Mouse (Mus musculus) hindbrain, embryonic 15.5 days (tissue): ENCODE results near the gene Rimbp2. TPM values are rescaled to one million over a fixed set of nuclear protein-coding genes. Genes with fewer than 3 reads are reported as not detected.

Experiments used
- ATAC-seq: fragments of 200-750 bp; cut with Nextera tagmentation; 2 replicates; pipeline ENCODE4 v1.8.0; 2017; ENCODE audit warnings: low read depth, moderate number of reproducible peaks, moderate TSS enrichment; ENCODE audit not compliant: low FRiP score
- H3K27ac ChIP-seq: fragments of 300-500 bp; sonication (generic); replicated peaks from 2 replicates; pipeline ENCODE4 v1.5.1; 2015; ENCODE audit warnings: mild to moderate bottlenecking, inconsistent platforms
- H3K27me3 ChIP-seq: fragments of 300-500 bp; sonication (generic); 2 replicates; pipeline ENCODE4 v1.6.1; 2015; ENCODE audit warnings: control low read depth, inconsistent platforms
- H3K36me3 ChIP-seq: fragments of 300-500 bp; sonication (generic); 2 replicates; pipeline ENCODE4 v1.6.1; 2015; ENCODE audit warnings: control low read depth, inconsistent platforms
- H3K4me1 ChIP-seq: fragments of 300-500 bp; sonication (generic); replicated peaks from 2 replicates; pipeline ENCODE4 v1.6.1; 2015; ENCODE audit warnings: control low read depth, inconsistent platforms
- H3K4me2 ChIP-seq: fragments of 300-500 bp; sonication (generic); 2 replicates; pipeline ENCODE4 v1.6.1; 2015; ENCODE audit warnings: moderate library complexity, mild to moderate bottlenecking, inconsistent platforms
- H3K4me3 ChIP-seq: fragments of 300-500 bp; sonication (generic); 2 replicates; pipeline ENCODE4 v1.5.1; 2015; ENCODE audit warnings: mild to moderate bottlenecking, inconsistent platforms
- H3K9ac ChIP-seq: fragments of 300-500 bp; sonication (generic); 2 replicates; pipeline ENCODE4 v1.6.1; 2015; ENCODE audit warnings: inconsistent platforms
- H3K9me3 ChIP-seq: fragments of 300-500 bp; sonication (generic); 2 replicates; pipeline ENCODE4 v1.6.1; 2016; ENCODE audit warnings: control low read depth, inconsistent platforms
- WGBS: fragments of 180-500 bp; shearing (Covaris S2); methylation state at CpG from one replicate; pipeline ENCODE4 v1.1.7; 2015; 5-methylcytosine and 5-hydroxymethylcytosine counted together
- polyA plus RNA-seq: library from polyadenylated mRNA; unstranded; fragments of >200 nt; fragmentation: Nextera tagmentation; extraction: Ambion mirVana; gene quantifications from 2 replicates; pipeline ENCODE4 v1.2.1, GENCODE M21; 2015

The Rimbp2 gene
- polyA plus RNA-seq, 1 experiment from 2014 or later: 7.3 TPM

DNA sequence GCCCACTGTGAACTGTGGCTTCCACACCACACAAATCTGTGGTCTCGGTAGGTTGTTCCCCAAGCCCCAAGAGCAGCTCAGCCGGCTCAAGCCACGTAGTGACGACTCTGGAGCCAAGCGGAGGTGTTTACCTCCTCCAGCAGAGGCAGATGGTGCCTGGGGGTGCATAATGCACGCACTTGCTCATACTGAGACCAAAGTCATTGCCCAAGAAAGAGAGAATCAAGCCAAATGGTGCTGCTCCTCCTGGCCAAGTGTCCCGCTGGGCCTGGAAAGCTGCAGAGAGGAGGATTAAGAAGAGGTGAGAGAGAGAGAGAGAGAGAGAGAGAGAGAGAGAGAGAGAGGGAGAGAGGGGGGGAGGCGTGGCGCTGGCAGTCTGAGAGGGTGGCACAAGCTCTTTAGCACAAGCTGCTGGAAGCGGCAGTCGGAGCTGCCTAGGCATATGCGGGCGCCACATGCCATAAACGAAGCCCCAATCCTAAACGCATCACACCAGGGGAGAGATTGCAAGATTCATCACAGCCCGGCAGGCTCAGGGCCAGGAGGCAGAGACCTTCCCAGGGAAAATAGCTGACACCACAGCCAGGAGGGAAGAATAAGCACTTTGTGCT lies 75.8 kb downstream of the Rimbp2 start:
- Histone ChIP-seq H3K9me3 (no peaks in the 10 kb centered on the region), H3K36me3 (no peaks in the 10 kb centered on the region), H3K27ac (peak overlapping the region; percentile 53; the same call in 1 of the 2 replicates), H3K4me1 (peaks cover 18% of the 10 kb centered on the region), H3K27me3 (no peaks in the 10 kb centered on the region), H3K9ac (no peak overlapping the region), H3K4me3 (no peak overlapping the region), H3K4me2 (0 out of 2 replicates have a peak overlapping the region, but pooled peaks have one; percentile 3)
- peak; percentile 78 for ATAC-seq
- 16% methylated on average over 16 of the region's 16 CpGs for WGBS

DNA sequence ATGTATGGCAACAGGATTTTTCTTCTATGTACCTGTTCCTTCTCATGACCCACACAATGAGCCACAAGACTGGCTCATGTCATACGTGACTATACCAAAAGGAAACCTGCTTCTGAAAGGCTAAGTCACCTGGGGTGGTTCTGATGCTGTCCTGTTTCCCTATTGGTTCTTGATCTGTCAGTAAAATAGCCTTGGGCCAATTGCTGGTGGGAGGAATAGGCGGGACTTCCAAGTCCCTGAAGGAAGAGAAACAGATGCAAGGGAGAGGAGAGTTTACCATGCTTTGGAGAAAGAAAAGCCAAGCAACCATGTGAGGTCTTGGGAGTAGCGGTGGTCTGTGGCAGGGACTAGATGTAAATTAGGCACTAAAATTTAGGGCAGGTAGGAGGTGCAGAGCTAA lies 81.6 kb downstream of the Rimbp2 start:
- Histone ChIP-seq H3K9ac (no peak overlapping the region), H3K36me3 (no peaks in the 10 kb centered on the region), H3K4me1 (no peaks in the 10 kb centered on the region), H3K9me3 (no peaks in the 10 kb centered on the region), H3K4me2 (no peak overlapping the region), H3K27me3 (no peaks in the 10 kb centered on the region), H3K27ac (no peak overlapping the region), H3K4me3 (no peak overlapping the region)
- 66% methylated on average over 3 of the region's 3 CpGs for WGBS
- no peak for ATAC-seq

DNA sequence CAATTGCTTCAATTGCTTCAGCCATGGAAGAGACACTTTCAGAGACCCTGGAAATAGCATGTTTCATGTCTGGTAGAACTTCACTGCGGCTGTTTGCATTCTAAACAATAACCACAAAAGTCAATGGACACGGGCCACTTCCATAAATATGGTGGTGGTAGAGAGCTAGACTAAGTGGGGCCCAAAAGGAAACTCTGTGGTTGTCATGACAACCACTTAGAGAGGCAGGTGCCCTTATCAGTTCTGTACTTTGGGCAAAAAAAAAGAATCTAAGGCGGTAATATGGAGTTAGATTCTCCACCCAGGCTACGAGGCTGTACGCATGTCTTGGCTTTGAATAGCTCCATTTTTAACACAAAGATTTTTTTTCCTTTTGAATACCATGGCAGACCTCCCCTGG lies 86.5 kb downstream of the Rimbp2 start:
- Histone ChIP-seq H3K36me3 (no peaks in the 10 kb centered on the region), H3K27ac (no peak overlapping the region), H3K27me3 (no peaks in the 10 kb centered on the region), H3K4me3 (no peak overlapping the region), H3K4me1 (no peaks in the 10 kb centered on the region; the same call in 1 of the 2 replicates), H3K9me3 (no peaks in the 10 kb centered on the region), H3K4me2 (no peak overlapping the region), H3K9ac (no peak overlapping the region)
- ATAC-seq: no peak
- WGBS: 71% methylated on average over 5 of the region's 5 CpGs

DNA sequence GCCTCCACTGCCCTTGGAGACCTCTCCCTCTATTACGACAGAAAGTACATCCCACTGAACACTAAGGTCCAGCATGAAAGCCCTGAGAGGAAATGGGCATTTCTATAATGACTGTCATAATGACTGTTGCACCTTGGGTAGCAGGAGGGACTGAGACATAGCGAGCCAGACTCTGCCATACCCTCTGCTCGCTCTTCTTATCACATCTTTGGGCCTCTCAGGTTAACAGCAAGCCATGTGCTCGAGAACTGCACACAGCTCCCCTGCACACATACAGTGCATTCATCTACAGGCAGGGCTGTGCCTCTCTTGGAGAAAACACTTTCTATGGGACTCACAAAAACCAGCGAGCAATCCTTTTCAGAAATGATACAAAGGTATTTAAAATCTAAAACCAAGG lies 87.0 kb downstream of the Rimbp2 start:
- Histone ChIP-seq H3K9ac (no peak overlapping the region), H3K4me3 (no peak overlapping the region), H3K9me3 (no peaks in the 10 kb centered on the region), H3K4me2 (no peak overlapping the region), H3K27ac (no peak overlapping the region), H3K4me1 (no peaks in the 10 kb centered on the region; the same call in 1 of the 2 replicates), H3K27me3 (no peaks in the 10 kb centered on the region), H3K36me3 (no peaks in the 10 kb centered on the region)
- 89% methylated on average over 5 of the region's 5 CpGs for WGBS
- ATAC-seq: no peak

DNA sequence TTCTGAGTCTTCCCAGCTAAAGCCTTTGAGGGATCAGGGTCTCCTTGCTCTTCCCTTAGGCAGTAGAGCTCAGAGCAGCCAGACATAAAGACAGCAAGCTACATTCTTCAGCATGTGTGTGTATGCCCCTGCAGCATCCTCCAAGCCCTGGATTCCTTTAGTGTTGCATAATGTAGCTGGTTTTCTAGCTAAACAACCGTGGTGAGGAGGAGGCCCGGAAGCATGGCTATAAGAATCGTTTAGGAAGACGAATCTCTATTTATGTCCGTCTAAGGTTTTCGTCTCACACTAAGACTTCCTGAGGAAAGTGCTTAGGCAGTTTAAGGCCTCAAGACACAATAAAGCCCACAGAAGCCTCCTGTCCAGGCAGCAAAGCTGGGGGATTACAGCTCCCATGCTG lies 89.8 kb downstream of the Rimbp2 start:
- Histone ChIP-seq H3K4me3 (no peak overlapping the region), H3K9me3 (no peaks in the 10 kb centered on the region), H3K27me3 (no peaks in the 10 kb centered on the region), H3K4me2 (no peak overlapping the region), H3K36me3 (no peaks in the 10 kb centered on the region), H3K9ac (no peak overlapping the region), H3K27ac (no peak overlapping the region), H3K4me1 (peaks cover 2% of the 10 kb centered on the region; the same call in 1 of the 2 replicates)
- 72% methylated on average over 6 of the region's 6 CpGs for WGBS
- ATAC-seq: no peak

DNA sequence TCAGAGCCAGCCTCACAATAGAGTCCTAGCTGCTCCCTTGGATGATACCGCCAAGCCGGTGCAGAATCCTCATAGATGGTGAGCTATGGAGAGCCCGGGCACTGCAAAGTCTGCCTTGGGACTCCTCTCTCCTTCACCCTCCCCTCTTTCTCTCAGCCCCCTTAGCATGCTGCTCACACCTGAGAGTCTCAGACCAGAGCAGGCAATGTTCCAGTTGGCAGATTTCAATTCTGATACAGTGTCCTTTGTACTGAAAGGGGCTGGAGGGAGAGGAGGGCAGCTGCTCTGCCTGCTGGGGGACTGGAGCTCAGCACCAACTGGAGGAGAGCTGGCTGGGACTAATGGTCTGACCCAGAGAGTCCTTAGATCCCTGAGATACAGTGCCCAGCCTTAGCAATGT lies 92.4 kb downstream of the Rimbp2 start:
- Histone ChIP-seq H3K36me3 (no peaks in the 10 kb centered on the region), H3K27ac (no peak overlapping the region), H3K4me2 (no peak overlapping the region), H3K4me3 (no peak overlapping the region), H3K9ac (no peak overlapping the region), H3K27me3 (no peaks in the 10 kb centered on the region), H3K4me1 (peaks cover 2% of the 10 kb centered on the region; the same call in 1 of the 2 replicates), H3K9me3 (no peaks in the 10 kb centered on the region)
- WGBS: 84% methylated on average over 3 of the region's 3 CpGs
- peak; percentile 61; the same call in 1 of the 2 replicates for ATAC-seq

DNA sequence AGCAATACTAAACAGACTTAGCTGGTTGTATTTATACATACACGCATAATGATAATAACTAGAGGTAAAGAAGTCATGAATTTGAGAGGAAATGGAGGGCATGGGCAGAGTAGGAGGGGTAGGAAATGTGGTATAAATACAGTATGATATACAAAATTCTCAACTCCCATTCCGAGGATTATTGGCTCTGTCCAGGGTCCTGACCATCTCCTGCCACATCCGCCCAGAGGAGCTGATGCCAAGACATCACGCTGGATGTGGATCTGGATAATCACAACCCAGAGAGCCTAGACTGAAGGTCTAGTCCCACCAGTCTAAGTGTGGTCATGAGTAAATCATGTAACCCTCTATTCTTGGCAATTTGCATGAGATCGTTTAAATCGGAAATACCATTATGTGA lies 100.5 kb downstream of the Rimbp2 start:
- Histone ChIP-seq H3K4me2 (no peak overlapping the region), H3K27me3 (no peaks in the 10 kb centered on the region), H3K4me1 (no peaks in the 10 kb centered on the region), H3K4me3 (no peak overlapping the region), H3K27ac (no peak overlapping the region), H3K9ac (no peak overlapping the region), H3K9me3 (no peaks in the 10 kb centered on the region), H3K36me3 (no peaks in the 10 kb centered on the region)
- no peak for ATAC-seq
- 75% methylated on average over 6 of the region's 6 CpGs for WGBS

DNA sequence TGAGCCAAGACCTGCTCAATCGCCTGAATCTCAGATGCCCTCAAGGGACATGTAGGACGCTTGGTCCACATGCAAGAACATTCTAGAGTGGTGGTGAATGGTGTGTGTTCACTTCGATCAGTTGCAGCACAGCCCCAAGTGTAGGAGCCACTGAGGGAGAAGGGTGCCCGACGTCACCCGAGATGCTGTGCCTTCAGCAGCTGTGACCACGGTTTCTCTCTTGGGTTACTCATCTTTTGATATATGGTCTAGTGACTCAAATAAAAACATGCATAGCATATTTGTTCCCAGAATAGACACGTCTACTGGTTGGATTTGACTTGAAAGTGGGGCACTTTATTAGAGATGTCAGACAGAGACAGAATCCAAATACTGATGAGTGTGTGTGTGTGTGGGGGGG lies 105.5 kb downstream of the Rimbp2 start:
- WGBS: 82% methylated on average over 8 of the region's 8 CpGs
- H3K27me3 ChIP-seq: no peaks in the 10 kb centered on the region
- no peaks in the 10 kb centered on the region for H3K9me3 ChIP-seq
- no peak overlapping the region for H3K4me3 ChIP-seq
- no peak overlapping the region for H3K4me2 ChIP-seq
- H3K36me3 ChIP-seq: no peaks in the 10 kb centered on the region
- H3K9ac ChIP-seq: no peak overlapping the region
- ATAC-seq: no peak
- peaks cover 4% of the 10 kb centered on the region; the same call in 1 of the 2 replicates for H3K4me1 ChIP-seq
- H3K27ac ChIP-seq: no peak overlapping the region

DNA sequence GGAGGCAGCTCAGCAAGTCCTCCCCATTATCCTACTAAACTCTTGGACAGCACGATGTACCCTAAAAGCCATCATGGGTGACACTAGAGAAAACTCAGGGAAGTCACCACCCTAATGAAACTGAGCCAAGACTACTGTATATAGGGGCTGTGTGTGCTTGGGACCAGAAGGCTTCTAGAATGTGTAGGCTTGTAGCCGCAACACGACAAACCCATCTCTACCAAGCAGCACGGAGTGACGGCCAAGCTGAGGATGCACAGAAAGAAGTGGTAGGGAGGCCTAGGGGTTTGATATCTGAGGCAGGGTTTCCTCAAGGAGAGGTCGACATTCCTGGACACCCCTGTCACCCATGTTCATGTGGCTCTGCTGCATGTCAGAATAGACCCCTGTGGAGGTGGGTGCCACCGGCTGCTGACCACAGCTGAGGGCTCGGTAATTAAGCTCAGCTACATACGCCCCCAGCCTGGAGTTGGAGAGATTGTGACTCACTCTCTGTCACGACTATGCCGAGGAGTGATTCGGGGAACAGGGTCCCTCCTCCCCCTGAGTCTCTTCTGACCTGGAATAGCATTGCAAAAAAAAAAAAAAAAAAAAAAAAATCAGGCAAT lies 106.7 kb downstream of the Rimbp2 start:
- Histone ChIP-seq H3K9ac (no peak overlapping the region), H3K27me3 (no peaks in the 10 kb centered on the region), H3K4me1 (peaks cover 7% of the 10 kb centered on the region; the same call in 1 of the 2 replicates), H3K36me3 (no peaks in the 10 kb centered on the region), H3K4me3 (no peak overlapping the region), H3K9me3 (no peaks in the 10 kb centered on the region), H3K27ac (no peak overlapping the region), H3K4me2 (no peak overlapping the region)
- 89% methylated on average over 12 of the region's 12 CpGs for WGBS
- ATAC-seq: no peak

DNA sequence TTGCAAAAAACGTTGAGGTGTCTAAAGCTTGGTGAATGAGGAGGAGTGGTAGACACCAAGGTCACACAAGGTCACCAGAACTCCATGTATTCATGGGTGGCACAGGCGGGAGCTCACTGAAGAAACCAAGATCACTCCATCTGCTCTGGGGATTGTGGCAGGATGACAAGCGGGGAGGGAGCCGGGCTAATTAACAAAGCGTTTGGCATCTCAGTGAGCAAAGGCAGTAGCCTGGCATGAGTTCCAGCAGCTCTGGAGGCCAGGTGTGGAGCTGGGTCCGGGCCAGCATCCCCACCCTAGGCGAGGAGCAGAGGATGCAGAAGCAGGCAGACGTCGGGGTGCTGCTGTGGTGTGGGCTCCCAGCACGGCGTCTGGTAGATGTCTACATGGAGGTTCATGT lies 108.3 kb downstream of the Rimbp2 start:
- Histone ChIP-seq H3K9ac (no peak overlapping the region), H3K4me2 (no peak overlapping the region), H3K4me1 (peaks cover 7% of the 10 kb centered on the region; the same call in 1 of the 2 replicates), H3K27me3 (no peaks in the 10 kb centered on the region), H3K9me3 (no peaks in the 10 kb centered on the region), H3K4me3 (no peak overlapping the region), H3K27ac (no peak overlapping the region), H3K36me3 (no peaks in the 10 kb centered on the region)
- ATAC-seq: no peak
- WGBS: 78% methylated on average over 11 of the region's 11 CpGs

DNA sequence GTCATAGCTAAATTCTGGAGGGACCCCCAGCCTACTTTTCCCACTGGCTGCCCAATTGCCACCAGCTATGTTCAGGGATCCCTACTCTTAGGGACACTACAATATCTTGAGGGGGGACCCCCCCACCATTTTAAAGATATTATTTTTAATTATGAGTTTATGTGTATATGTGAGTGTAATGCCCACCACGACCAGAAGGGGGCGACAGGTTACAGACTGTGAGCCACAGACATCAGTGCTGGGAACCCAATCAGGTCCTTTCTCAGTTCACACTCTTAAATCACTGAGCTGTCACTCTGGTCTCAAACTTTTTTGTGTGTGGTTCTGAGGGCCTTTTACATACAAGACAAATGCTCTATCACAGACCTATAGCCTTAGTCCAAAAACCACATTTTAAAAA lies 109.3 kb downstream of the Rimbp2 start:
- H3K9ac ChIP-seq: no peak overlapping the region
- H3K9me3 ChIP-seq: no peaks in the 10 kb centered on the region
- peaks cover 7% of the 10 kb centered on the region; the same call in 1 of the 2 replicates for H3K4me1 ChIP-seq
- H3K27me3 ChIP-seq: no peaks in the 10 kb centered on the region
- H3K27ac ChIP-seq: no peak overlapping the region
- H3K4me3 ChIP-seq: no peak overlapping the region
- H3K4me2 ChIP-seq: no peak overlapping the region
- no peaks in the 10 kb centered on the region for H3K36me3 ChIP-seq
- no peak for ATAC-seq
- 63% methylated on average over 2 of the region's 2 CpGs for WGBS

DNA sequence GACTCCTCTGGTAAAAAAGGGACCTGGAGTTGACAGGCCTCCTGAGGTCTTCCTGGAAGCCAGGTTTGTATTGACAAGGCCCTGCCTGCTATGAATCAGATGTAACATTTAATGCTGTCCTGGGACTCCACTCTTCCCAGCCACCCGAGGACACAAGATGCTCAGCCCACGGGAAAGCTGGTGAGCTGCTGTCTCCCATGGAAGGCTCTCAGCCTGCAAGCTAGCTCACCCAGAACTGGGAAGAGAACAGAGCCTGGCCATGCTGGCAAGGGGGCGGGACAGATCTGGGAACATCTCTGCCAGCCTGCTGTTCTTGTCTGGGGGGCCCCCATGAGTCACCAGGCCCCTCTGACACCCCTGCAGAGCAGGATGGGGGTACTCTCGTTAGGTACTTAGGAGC lies 111.7 kb downstream of the Rimbp2 start:
- Histone ChIP-seq H3K4me3 (no peak overlapping the region), H3K9ac (no peak overlapping the region), H3K4me1 (peaks cover 7% of the 10 kb centered on the region; the same call in 1 of the 2 replicates), H3K36me3 (no peaks in the 10 kb centered on the region), H3K4me2 (no peak overlapping the region), H3K27me3 (no peaks in the 10 kb centered on the region), H3K9me3 (no peaks in the 10 kb centered on the region), H3K27ac (no peak overlapping the region)
- no peak for ATAC-seq
- WGBS: 71% methylated on average over 4 of the region's 4 CpGs
